Mouse (Mus musculus): Measurements from ENCODE around the gene Gm9112.
"Not testable (repeated sequence)": the region's sequence is repeated elsewhere in the genome, so short reads cannot be mapped to it uniquely, and the experiment has no call there.

The Gm9112 gene

GRCm38 (mm10) chrX:102707535-102707934 is at the start of gene Gm9112, which contains the start of gene Dmrtc1b:
TSS of gene Gm9112 (minus strand) at chrX:102707635.
TSS of gene Dmrtc1b (plus strand) at chrX:102707865.
- not testable (repeated sequence) for DNase-seq

GRCm38 (mm10) chrX:102724226-102724625 is 16.8 kb upstream of the Gm9112 start:
- DNase-seq = not testable (repeated sequence)

GRCm38 (mm10) chrX:102700636-102701035 is 6.8 kb downstream of the Gm9112 start:
- not testable (repeated sequence) for DNase-seq

- peak; percentile 47 for DNase-seq
Observed at GRCm38 (mm10) chrX:102689252-102689651, 18.2 kb downstream of the Gm9112 start.

- not testable (repeated sequence) for DNase-seq
Observed at GRCm38 (mm10) chrX:102686872-102687271, 20.6 kb downstream of the Gm9112 start, which contains the start of gene Gm3880. TSS of gene Gm3880 (minus strand) at chrX:102686972.

- DNase-seq = not testable (repeated sequence)
Observed at GRCm38 (mm10) chrX:102684706-102685105, 22.7 kb downstream of the Gm9112 start.

- no peak for DNase-seq
Observed at GRCm38 (mm10) chrX:102666641-102667040, 40.8 kb downstream of the Gm9112 start.

- peak; percentile 16 for DNase-seq
Observed at GRCm38 (mm10) chrX:102660712-102661111, 46.7 kb downstream of the Gm9112 start.
